Mouse (Mus musculus): ENCODE results near the gene Zfr2. TPM values are rescaled to one million over a fixed set of nuclear protein-coding genes. Genes with fewer than 3 reads are reported as not detected.

Gene Zfr2
- total RNA-seq, 2 experiments from 2014 or later, result 57.6 to 63.6 TPM

DNA sequence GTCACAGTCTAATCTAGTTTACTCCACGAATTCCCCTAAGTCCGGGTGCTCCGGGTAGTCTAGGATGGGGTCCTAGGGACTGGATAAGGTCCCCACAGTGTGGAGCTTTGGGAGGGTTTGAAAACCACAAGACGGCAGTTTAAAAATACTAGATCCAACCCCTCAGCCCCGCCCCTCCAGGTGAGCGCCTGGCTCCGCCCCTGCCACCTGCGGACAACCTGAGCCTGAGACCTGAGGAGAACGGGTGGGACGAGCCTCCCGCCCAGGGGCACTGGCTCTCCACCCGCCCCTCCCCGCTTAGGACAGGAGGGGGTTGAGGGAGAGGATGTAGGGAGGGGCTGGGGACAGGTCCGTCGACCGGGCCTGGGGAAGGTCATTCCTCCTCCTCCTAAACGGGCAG is 51.8 kb downstream of the Zfr2 start:
- no peak for DNase-seq (ENCODE audit: low spot score in 2 of 2)

DNA sequence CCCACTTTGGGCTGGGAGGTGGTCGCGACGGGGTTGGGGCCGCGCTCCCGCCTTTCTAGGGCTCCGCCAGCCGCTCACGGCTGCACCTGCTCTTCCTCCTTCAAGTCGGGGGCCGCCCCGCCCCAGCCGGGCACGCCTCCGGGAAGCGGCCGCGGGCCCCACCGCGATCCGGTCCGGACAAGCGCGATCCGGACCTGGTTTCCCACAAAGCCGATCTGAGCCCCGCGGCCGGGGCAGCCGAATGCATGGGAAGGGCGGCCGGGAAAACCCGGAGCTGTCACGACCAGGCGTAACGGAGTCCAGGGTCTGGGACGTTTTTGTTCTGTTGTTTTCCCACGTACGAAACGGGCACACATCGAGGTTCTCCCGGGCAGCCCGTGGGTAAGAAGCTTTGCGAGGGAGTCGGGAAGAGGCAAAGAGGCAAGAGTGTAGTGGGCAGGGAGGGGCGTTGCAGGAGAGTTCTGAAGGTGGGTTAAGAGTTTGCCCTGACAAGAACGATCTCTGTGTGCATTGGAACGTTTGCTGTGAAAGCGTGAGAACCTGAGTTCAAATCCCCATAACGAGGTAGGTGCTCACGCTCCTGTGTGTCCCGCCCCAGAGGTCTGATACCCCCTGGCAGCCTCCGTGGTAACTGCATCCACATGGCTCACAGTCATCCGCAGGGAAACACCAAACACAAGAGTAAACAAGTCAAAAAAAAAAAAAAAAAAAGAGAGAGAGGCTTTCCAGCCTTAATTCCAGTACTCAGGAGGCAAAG is 52.9 kb downstream of the Zfr2 start:
- DNase-seq (ENCODE audit: low spot score in 2 of 2), result peak; percentile 67 to 81

DNA sequence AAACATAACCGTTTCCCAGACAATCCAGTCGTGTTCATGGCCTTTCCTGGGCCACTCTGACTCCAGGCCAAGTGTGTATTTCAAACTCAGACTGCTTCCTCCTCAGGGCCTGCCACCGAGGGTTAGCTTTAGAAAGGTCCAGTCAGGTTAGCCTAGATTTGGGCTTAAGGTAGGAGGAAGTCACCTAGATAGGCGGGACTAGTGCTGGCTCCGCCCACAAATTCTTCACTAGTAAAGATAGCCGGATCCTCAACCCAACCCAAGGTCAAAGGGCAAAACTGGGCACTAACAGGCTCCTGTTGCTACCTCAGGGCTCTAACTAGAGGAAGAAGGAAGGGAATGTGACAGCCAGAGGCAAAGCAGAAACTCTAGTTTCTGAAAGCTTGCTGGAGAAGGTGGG is 53.6 kb downstream of the Zfr2 start:
- DNase-seq (ENCODE audit: low spot score in 2 of 2), result no peak

DNA sequence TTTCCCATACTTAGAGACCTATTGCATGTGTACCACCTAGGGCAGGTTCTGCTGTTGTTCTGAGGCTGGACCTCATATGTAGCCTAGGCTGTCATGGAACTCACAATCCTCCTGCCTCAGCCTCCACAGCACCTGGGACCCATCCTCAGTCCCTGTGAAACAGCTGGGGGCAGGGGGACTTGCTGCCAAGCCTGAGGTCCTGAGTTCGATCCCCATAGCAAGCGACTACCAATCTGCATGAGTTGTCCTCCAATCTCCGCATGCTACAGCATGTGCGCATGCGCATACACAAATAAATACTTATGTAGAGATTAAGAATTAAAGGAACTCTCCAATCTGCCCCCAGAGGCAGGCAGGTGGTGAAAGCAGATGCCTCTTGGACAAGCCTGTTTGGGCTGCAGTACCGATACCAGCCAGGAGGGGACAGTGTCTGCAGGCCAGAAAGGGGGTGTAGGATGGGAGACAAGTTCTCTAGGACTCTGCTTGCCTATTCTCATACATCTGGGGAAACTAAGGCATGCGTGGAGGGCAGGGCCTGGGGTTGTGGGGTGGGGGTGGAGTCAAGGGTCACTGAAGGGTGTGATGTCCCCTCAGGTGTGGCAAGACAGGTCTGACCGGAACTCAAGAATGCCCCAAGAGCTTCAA is 54.7 kb downstream of the Zfr2 start:
- DNase-seq (ENCODE audit: low spot score in 2 of 2), result no peak

DNA sequence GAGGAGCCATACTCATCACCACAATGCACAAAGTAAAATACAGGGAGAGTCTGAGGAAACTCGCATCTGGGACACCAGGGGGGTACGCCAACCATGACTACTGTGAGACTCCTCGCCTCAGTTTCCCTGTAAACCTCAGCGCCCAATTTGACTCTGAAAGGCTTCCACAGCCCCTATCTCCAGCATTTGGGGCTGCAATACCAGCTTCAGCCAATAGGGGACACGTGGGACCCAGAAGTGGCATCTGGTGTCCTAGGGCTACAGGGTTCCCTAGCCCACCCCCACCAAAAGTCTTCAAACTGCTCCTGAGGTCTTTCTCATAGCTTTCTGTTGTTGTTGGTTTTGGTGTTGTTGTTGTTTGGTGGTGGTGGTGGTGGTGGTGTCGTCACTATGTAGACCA is 55.6 kb downstream of the Zfr2 start:
- no peak for DNase-seq (ENCODE audit: low spot score in 2 of 2)

DNA sequence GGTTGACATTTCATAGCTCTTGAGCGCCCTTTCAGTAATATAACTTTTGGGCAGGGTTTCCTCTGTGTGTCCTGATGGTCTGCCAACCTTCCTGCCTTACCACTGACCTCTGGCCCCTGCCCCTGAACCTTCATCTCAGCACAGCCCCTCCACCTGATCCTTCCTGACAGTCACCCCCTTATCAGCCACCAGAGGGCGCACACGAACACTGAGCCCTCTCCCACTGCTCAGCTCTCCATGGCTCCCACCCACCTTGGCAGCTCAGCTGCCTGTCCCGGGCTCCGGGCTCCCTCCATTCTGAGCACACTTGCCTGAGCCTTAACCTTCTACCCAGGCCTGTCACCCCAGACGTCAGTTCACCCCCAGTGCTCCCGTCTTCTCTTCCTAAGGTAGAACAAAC is 56.3 kb downstream of the Zfr2 start:
- peak in 1 of 2 experiments; percentile 81 for DNase-seq (ENCODE audit: low spot score in 2 of 2)

DNA sequence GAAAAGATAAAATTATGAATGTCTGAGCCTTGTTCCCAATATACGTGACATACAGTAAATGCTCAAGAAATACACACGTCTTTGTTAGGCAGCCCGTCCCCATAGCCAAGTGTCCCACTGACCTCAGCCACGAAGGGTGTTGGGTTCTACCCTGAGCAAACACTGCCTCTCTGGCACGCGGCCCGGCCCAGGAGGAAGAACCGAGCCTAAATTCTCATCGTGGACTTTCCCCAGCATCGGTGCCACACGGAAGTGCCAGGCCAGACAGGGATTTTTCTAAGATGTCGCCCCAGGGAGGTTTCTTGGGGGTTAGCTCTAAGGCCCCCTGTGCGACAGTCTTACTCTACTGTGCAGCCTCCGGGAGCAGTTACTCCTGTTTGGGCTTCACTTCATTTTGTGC is 56.9 kb downstream of the Zfr2 start:
- no peak for DNase-seq (ENCODE audit: low spot score in 2 of 2)

DNA sequence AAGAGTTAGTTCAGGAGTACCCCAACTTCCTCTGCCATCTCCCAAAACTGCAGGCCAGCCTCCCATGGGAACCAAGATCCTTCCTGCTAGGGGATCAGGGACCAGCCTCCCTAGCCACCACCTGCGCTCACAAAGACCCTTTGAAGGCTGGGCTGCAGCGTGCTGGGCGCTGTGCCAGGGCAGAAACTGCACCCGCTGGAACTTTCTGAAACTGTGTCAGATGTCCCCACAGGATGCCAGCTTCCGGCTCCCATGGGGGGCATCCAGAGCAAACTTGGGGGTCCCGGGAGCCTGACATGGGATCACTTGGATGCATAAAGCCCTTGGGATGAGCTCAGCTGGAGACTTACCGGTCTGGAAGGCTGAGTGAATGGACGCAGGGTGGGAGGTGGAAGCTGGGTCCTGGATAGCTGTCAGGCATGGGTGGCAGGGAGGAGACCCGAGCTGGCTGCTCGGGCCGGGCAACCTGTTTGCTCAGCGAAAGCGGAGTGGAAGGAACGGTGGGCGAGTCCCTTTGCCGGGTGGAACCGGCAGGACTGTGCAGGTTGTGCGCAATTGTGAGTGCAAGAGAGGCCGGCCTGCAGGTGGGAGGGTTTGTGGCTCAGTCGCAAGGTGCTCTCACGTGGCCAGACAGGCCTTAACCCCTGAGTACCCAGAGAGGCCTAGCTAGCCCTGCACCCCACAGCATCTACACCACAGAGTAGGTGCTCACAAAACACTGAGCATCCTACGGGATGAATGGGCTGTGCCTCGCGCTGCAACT is 57.9 kb downstream of the Zfr2 start:
- DNase-seq (ENCODE audit: low spot score in 2 of 2), result no peak

DNA sequence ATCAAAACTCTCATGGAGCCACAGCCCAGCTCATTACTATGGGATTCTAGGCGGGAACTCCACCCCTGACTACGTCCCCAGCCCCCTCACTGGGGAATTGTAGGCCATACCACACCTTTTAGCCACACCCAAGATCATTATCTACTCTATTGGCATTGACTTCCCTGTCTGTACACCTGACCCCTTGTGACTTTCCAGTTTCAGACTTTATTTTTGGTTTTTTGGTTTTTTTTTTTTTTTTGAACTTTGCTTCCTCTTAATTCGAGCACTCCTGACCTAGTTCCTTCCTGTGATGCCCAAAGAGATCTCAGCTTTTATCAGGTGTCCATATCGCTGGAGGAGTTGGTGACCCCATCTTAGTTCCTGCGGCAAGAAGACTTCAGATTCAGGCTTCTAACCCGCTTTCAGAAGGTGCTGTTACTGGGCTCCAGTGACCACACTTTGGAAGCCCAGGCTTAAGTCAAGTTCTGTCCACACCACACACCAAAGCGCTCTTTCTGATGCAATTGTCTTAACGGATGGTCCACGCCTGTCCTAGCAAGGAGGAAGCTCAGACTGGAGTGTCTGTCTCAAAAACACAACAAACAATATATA is 58.7 kb downstream of the Zfr2 start, which contains the start of gene Tjp3:
Gene Tjp3, minus strand, starts transcription at position 71 of the 594 bp plus-strand sequence.
- no peak for DNase-seq (ENCODE audit: low spot score in 2 of 2)

DNA sequence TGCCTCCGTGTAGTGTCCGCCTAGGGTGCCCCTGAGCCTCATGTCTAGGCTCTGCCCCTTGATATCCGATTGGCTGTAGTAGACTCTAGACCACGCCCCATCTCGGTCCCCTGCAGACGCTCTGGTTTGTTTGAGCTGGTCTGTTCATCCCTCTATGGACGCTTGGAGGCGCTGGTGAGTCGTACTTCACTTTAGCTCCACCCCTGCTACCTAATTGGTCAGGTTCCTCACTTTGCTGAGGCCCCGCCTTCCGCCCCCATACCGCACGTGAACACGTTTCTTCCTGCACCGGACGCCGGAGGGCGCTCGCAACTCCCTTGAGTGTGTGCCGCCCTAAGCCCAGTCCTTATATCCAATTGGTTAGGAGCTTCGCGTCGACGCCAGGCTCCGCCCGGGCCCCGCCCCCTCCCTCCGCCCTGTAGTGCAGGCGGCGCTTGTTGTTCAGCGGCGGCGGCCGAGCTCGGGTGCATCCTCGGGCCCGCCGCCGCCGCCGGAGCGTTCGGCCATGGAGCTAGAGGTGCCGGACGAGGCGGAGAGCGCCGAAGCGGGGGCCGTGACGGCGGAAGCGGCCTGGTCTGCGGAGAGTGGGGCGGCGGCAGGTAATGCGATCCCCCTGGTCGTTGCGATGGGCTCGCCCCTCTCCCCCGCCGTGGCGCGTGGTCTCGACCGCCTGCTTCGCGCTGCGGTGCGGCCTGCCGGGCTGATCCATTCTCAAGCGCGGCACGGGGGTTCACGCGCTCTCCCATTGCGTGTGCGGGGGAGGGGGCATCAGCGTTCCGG is 59.8 kb downstream of the Zfr2 start, which contains the start of gene Pip5k1c:
Gene Pip5k1c, plus strand, starts transcription at position 410 of the 780 bp plus-strand sequence.
- peak; percentile 99 to 100 for DNase-seq (ENCODE audit: low spot score in 2 of 2)

DNA sequence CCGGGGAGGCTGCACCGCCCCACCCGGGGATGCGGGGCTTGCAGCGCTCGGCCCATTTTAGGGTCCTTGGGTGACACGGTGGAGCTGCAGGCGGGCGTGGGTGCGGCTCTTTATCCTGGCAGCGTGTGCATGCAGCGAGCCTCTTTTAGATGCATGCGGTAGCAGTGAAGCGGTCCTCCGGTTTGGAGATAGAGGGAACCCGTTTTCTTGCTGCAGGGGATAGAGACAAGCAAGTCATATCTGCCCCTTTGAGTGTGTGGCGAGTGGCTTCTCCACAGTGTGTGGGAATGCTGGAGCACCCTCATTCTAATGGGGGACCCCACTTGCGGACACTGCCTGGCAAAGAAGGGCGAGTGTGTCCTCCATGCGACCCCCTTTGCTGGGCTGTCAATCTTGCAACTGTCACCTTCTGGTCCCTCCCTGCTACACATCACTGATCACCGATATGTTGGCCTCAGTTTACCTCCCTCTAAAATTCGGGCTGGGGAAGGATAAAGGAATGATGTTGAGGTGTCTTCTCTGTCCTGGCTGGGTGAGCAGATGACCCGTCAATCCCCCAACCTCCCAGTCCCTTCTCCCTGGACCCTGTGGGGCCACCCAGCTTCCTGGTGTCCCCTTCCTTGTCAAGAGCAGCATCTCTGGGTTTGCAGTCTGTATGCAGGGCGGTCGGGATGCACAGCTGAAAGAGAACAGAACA is 60.5 kb downstream of the Zfr2 start:
- DNase-seq (ENCODE audit: low spot score in 2 of 2), result no peak

DNA sequence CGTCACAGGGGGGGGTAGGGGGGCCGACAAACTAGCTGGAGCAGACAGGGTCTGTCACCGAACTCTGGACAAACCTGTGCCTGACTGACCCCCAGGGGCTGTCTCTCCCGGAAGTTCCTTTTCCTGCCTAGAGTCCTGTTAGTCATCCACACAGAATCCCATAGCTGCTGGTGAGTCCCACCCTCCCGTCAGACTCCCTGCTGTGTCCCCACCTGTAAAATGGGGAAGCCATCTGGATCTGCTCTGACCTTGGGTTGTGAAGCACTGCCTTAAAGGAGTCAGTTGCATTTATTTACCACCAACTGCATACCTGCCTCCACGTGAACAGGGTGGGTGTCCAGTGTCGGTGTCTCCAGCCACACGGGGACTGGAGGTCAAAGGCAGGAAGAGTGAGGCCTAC is 61.5 kb downstream of the Zfr2 start:
- no peak for DNase-seq (ENCODE audit: low spot score in 2 of 2)

DNA sequence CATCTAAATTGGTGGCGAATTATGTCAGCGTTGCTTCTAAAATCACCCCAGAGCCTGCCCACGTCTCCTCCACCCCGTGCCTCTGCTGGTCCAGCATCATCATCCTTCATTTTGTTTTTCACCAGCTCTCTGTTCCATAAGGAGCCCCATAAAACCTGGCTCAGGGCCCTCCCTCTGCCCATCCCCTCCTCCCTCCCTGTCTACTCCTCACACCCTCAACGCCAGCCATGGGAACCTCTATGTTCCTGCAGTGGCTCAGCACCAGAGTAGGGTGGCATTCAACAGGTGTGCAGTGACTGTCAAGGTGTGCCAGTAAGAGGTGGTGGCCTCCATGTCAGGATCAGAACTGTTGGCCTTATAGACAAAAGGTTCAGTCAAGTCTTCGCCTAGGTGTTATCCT is 62.2 kb downstream of the Zfr2 start:
- DNase-seq (ENCODE audit: low spot score in 2 of 2), result no peak

DNA sequence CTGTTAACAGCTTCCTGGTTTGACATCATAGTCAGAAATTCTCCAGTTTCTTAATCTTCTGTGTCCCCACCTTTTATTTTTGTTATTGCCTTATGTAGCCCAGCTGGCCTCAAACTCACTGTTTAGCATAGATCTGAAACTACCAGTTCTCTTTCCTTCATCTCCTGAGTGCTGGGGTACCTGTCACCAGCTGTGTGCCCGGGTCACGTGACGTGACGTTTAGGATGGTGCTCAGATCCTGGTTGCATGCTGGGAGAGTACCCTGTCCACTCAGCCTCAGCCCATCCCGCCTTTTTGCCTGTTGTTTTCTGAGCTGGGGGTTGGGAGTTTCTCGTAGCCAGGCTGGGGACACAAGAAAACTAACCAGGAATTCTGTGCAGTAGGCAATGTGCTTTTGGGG is 64.3 kb downstream of the Zfr2 start:
- DNase-seq (ENCODE audit: low spot score in 2 of 2), result no peak

DNA sequence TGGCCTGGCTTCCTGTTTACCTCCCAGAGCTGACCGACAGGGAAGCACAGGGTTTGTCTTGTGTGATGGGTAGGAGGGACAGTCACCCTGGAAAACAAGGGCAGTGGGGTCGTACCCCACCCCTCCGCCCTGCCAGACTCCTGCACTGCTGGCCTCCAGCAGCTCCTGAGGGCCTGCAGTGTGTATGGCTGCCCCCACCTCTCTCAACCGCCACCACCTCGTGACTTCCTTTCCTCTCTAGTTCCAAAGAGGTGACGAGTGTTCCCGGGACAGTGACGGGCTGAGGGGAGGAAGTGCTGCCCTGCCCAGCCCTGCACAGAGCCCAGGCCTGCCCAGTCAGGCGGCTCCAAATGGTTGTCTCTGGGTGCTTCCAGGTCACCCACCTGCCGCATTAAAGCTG is 64.9 kb downstream of the Zfr2 start:
- DNase-seq (ENCODE audit: low spot score in 2 of 2), result no peak

DNA sequence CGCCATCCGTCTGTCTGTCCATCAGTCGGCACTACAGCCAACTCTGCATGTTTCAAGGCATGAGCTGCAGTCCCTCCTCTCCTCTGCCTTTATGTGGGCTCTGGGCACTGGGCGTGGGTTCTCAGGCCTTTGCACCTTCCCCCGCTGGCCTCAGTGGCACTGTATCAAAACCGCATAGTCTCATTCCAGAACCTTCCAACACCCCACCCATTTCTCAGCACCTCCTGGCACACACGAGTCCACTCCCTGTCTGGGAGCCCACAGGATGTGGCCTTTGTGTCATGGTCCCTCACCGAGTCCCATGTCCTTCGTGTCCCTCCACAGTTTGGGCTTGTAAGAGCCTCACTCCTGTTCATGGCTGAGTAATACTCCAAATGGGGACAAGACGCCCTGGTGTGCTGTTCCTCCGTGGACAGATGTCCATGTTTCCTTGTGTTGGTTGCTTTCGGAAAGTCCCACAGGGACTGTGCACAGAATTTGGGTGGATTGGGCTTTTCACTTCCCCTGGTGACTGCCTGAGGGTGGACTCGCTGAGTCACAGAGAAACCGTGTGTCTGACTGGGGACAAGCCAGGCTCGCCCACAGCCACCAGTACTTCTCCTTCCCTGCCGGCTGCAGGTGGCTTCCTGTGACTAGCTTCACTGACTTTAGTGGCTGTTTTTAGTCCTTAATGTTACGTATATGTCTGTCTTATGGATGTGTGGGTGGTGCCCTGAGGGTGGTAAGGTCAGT is 65.6 kb downstream of the Zfr2 start:
- peak; percentile 59 to 68 for DNase-seq (ENCODE audit: low spot score in 2 of 2)

DNA sequence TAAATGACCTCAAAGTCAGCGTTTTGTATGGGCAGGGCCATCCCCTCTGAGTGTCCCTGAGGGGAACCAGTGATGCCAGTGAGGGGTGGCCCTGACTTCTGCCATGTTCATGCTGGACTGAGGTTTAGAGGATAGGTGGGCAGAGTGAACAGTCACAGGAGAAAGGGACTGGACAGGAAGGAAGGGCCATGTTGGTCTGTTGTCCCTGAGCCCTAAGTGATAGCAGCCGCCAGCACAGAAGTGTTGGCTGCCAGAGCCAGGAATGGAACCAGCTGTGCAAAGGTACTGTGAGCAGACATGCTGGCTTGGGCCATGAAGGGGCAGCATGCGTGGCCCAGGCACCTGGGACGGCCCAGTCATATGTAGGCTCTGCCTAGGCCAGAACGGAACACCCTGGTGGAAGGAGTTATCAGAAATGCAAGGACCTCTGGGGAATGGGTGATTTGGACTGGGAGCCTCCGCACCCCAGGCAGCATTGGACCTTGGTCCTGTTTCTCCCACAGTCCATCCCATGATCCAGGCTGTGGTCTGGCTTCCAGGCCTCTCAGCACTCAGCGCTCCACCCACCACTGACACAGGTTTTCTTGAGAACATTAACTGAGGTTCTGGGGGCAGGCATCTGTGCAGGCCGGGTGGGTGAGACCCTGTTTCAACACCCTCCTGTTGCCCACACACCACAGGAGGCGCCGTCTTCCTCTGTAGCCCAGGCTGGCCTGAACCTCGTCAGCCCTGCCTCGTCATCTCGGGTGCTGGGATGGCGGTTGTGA is 66.8 kb downstream of the Zfr2 start:
- DNase-seq (ENCODE audit: low spot score in 2 of 2), result no peak

DNA sequence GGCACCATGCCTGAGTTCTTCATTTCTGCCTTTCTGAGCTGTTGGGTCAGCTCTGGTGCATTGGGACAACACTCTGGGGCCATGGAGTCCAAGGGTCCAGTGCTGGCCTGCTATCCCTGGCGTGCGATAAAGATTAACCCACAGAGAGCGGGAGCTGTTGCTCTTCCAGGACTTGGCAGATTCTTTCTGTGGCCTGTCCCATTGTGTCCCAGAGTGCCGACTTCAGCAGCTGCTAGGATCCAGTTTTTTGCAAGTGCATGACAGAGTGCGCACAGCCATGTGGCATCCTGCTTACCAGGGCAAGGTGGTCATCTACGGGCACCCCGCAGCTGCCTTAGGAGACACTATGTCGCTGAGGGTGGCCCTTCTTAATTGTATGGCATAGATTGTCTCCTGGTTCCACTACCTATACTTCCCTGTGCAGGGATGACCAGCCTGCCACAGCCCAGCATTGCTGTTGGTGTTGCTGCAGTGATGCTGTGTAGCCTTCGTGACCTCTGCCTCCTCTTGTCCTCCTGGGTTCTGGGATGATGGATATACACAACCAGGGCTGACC is 67.5 kb downstream of the Zfr2 start:
- DNase-seq (ENCODE audit: low spot score in 2 of 2), result no peak

DNA sequence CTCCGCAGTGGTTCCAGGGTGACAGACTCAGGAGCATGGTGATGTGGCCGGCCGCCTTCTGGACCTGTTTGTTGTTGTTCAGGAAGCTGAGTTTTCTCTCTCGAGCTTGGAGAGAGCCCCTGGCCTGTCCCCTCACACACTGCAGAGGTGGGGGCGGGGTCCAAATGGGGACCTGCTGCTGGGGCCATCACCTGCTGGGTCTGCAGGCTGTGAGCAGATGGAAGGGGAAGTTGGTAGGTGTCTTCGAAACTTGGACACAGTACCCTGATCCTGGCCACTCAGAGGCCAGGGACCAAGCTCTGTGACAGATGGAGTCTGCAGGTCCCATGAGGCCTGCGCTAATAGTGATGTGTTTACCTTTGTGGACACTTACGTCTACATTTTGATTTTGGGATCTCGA is 68.4 kb downstream of the Zfr2 start:
- no peak for DNase-seq (ENCODE audit: low spot score in 2 of 2)

Measured in layer of hippocampus, adult 18-20 months (tissue).